Mouse (Mus musculus) spleen, adult 18-20 months (tissue): ENCODE data around the gene Gm13078.

ENCODE experiments used
- DNase-seq, 2 experiments: peaks; one replicate each; pipeline ENCODE4 v3.0.0; 2022; ENCODE audit warnings: mixed read lengths in 2 of 2

Gene Gm13078

DNA sequence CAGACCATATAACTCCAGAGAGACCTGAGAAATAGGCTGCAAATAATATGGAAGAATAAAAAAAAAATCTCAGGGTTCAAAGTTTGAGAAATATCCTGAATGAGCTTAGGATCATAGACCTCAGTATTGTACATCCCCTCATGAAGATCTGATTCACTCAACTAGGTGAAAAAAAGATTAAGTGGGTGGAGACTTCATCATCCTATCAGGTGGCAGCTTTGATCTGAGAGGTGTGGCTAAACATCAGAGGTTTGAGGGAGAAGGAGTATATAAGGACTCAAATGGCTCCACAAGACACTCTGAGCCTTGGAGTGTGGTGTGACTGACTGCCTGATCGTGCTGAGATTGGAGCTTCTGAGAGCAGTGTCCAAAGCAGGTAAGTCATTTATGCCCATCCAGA is at the start of gene Gm13078:
Gene Gm13078 (plus strand): TSS at position 301 of the 400 bp plus-strand sequence.
- DNase-seq: no peak

DNA sequence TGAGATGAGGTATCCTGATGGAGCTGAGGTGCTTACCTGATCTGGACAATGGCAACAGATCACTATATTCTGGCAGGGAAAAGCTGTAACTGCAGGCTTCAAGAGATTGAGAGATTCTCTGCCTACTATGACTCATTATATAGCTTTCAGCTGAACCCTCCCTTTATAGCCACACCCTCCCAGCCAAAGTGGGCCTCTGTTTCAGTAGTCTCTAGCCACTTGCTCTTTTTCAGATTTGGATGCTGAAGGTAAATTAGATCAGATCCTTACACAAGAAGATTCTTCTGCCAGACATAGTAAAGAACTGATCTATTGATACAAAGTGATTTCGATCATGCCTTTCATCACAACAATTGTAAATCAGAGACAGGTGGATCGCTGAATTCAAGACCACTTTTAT is 16.6 kb upstream of the Gm13078 start, which contains the start of gene Gm13089:
Gene Gm13089 (minus strand): TSS at position 101 of the 400 bp plus-strand sequence.
- DNase-seq: no peak
